9 mouse cellular contexts compared by ENCODE assay signal in the genomic region with DNA sequence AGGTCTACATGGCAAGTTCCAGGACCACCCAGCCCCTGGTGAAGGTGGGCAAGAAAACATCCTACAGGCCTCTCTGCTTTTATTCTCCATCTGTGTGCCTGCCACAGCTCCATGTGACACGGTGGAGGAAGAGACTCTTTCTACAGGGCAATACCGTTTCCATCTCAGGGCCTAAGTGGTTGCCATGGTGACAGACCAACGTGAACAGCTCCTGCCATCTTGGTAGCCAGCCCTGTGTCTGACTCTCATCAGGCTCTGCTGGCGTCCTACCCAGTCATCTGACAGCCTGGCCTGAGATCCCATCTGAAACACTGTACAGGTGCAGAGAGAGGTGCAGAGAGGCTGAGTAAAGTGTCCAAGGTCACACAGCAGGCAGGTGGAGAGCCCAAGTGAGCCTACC. TPM values are rescaled to one million over a fixed set of nuclear protein-coding genes. Genes with fewer than 3 reads are reported as not detected.
DNase-seq lines count a peak whose midpoint lies in the region; ATAC-seq and TF ChIP-seq lines count a peak whose summit lies in the region.
"Had no signal": no experiment of that assay in that cellular context is flagged by ENCODE, and none has a peak within 500 bp of the region (broad histone marks: within the 10 kb centered on the region; RNA-seq: fewer than 3 reads in every experiment).

No protein-coding gene starts in this region.

- H3K9me3 ChIP-seq in lung, postnatal 0 days (ENCODE audit: low read length), result no peaks in the 10 kb centered on the region
- H3K9me3 ChIP-seq in hindbrain, embryonic 13.5 days, result no peaks in the 10 kb centered on the region
- no peaks in the 10 kb centered on the region for H3K9me3 ChIP-seq in neural tube, embryonic 14.5 days (ENCODE audit: control insufficient read depth, low read length)

- no peaks in the 10 kb centered on the region for H3K27me3 ChIP-seq in lung, postnatal 0 days (replicated peaks; ENCODE audit: insufficient read depth, low read length)
- no peaks in the 10 kb centered on the region for H3K27me3 ChIP-seq in hindbrain, embryonic 13.5 days
- H3K27me3 ChIP-seq in neural tube, embryonic 14.5 days (ENCODE audit: control insufficient read depth, insufficient read depth, low read length), result no peaks in the 10 kb centered on the region

- 54% methylated on average over 4 of the region's 4 CpGs for WGBS in lung, postnatal 0 days
- 12% methylated on average over 4 of the region's 4 CpGs for WGBS in hindbrain, embryonic 13.5 days
- 12% methylated on average over 4 of the region's 4 CpGs for WGBS in neural tube, embryonic 14.5 days

- peak overlapping the region; percentile 65; the same call in 1 of the 2 replicates for H3K27ac ChIP-seq in gastrocnemius, adult 2 months
- H3K27ac ChIP-seq in lung, postnatal 0 days (ENCODE audit: low read length), result peak overlapping the region; percentile 81; the same call in 1 of the 2 replicates
- H3K27ac ChIP-seq in hindbrain, embryonic 13.5 days, result peak overlapping the region; percentile 93
- H3K27ac ChIP-seq in neural tube, embryonic 14.5 days (ENCODE audit: low read depth, low read length), result peak overlapping the region; percentile 80

- H3K4me1 ChIP-seq in lung, postnatal 0 days (ENCODE audit: insufficient read depth, low read depth, low read length), result peaks cover 41% of the 10 kb centered on the region; the same call in 1 of the 2 replicates
- H3K4me1 ChIP-seq in hindbrain, embryonic 13.5 days (replicated peaks), result peaks cover 97% of the 10 kb centered on the region
- peaks cover 74% of the 10 kb centered on the region for H3K4me1 ChIP-seq in neural tube, embryonic 14.5 days (ENCODE audit: control insufficient read depth, insufficient read depth, low read length)

- no peak for TF ChIP-seq CTCF in gastrocnemius, adult 2 months (IDR thresholded peaks at IDR 0.05)
- no peak for TF ChIP-seq CTCF in lung, postnatal 0 days (IDR thresholded peaks at IDR 0.05)

- H3K4me3 ChIP-seq in gastrocnemius, adult 2 months, result no peak overlapping the region
- no peak overlapping the region for H3K4me3 ChIP-seq in lung, postnatal 0 days (ENCODE audit: low read depth, low read length)
- no peak overlapping the region for H3K4me3 ChIP-seq in hindbrain, embryonic 13.5 days
- H3K4me3 ChIP-seq in neural tube, embryonic 14.5 days (ENCODE audit: low read depth, low read length), result no peak overlapping the region

- DNase-seq in gastrocnemius, adult 2 months, result no peak
- no peak for DNase-seq in gastrocnemius, postnatal 36 days
- no peak for DNase-seq in lung, postnatal 0 days (ENCODE audit: low spot score)
- DNase-seq in lung, adult 18-20 months, result no peak
- DNase-seq in urinary bladder, postnatal 14 days (ENCODE audit: low spot score), result no peak
- DNase-seq: thymus, postnatal 36 days had no signal

- H3K4me2 ChIP-seq in lung, postnatal 0 days (replicated peaks; ENCODE audit: low read depth, low read length), result no peak overlapping the region
- no peak overlapping the region for H3K4me2 ChIP-seq in hindbrain, embryonic 13.5 days
- no peak overlapping the region for H3K4me2 ChIP-seq in neural tube, embryonic 14.5 days (ENCODE audit: low read depth, low read length)

- intact Hi-C loops in gastrocnemius, adult 2 months (cut with DNase I), result no loop called here
- intact Hi-C loops in gastrocnemius, postnatal 36 days (cut with DNase I), result no loop called here

- H3K9ac ChIP-seq in lung, postnatal 0 days (replicated peaks; ENCODE audit: low read depth), result no peak overlapping the region
- H3K9ac ChIP-seq in hindbrain, embryonic 13.5 days, result no peak overlapping the region
- no peak overlapping the region for H3K9ac ChIP-seq in neural tube, embryonic 14.5 days (replicated peaks; ENCODE audit: low read depth, low read length)

- no peak for TF ChIP-seq EP300 in lung, postnatal 0 days (IDR thresholded peaks at IDR 0.05)

- ATAC-seq in lung, postnatal 0 days, result no peak
- ATAC-seq in hindbrain, embryonic 13.5 days (ENCODE audit: low FRiP score), result no peak
- no peak for ATAC-seq in neural tube, embryonic 14.5 days (ENCODE audit: low read depth)
- ATAC-seq in granulocyte monocyte progenitor cell, adult 5-6 weeks (replicated peaks; ENCODE audit: poor library complexity, severe bottlenecking), result no peak

- no peaks in the 10 kb centered on the region for H3K36me3 ChIP-seq in lung, postnatal 0 days (ENCODE audit: insufficient read depth, low read length)
- no peaks in the 10 kb centered on the region for H3K36me3 ChIP-seq in hindbrain, embryonic 13.5 days
- no peaks in the 10 kb centered on the region for H3K36me3 ChIP-seq in neural tube, embryonic 14.5 days (ENCODE audit: control insufficient read depth, insufficient read depth, low read length)

RNA-seq across cellular contexts. Expression of a gene that starts 45.4 kb away (rescaled TPM):
- total RNA-seq in gastrocnemius, adult 2 months (2021), result 100 to 1,000 TPM; 123 to 153 TPM
- 100 to 1,000 TPM; 102 to 112 TPM for total RNA-seq in gastrocnemius, postnatal 36 days (2021)
- polyA plus RNA-seq in lung, postnatal 0 days (2015; fragmentation: Nextera tagmentation; extraction: Ambion mirVana), result 20.2 and 23.9 TPM in 2 replicates
- 24.8 and 25.1 TPM in 2 replicates for polyA plus RNA-seq in hindbrain, embryonic 13.5 days (2015; fragmentation: Nextera tagmentation; extraction: Ambion mirVana)
- 29.1 and 32.8 TPM in 2 replicates for polyA plus RNA-seq in neural tube, embryonic 14.5 days (2014; fragmentation: Nextera tagmentation; extraction: Ambion mirVana)
- 47.9 and 77.4 TPM in 2 replicates for total RNA-seq in granulocyte monocyte progenitor cell, adult 5-6 weeks (2014; fragmentation: Nextera tagmentation)
- total RNA-seq in granulocyte monocyte progenitor cell, adult 5-6 weeks (2017), result 5.3 and 11.8 TPM in 2 replicates
